Mouse (Mus musculus) hindbrain, embryonic 11.5 days (tissue): Measurements from ENCODE around the gene Fbxo24. TPM values are rescaled to one million over a fixed set of nuclear protein-coding genes. Genes with fewer than 3 reads are reported as not detected.

Experiments used
- ATAC-seq: fragments of 200-750 bp; cut with Nextera tagmentation; 2 replicates; pipeline ENCODE4 v1.8.0; 2017; ENCODE audit warnings: mild to moderate bottlenecking, moderate TSS enrichment, moderate library complexity; ENCODE audit not compliant: low FRiP score
- DNase-seq: peaks from one replicate; pipeline ENCODE4 v3.0.0-alpha.2; 2015; ENCODE audit warnings: low spot score
- H3K27ac ChIP-seq: fragments of 300-500 bp; sonication (generic); 2 replicates; pipeline ENCODE4 v1.5.1; 2014; ENCODE audit warnings: mild to moderate bottlenecking, low read depth, low read length
- H3K27me3 ChIP-seq: fragments of 300-500 bp; sonication (generic); 2 replicates; pipeline ENCODE4 v1.6.1; 2014; ENCODE audit warnings: mild to moderate bottlenecking, low read length, moderate library complexity, mixed read lengths; ENCODE audit not compliant: control insufficient read depth, insufficient read depth
- H3K36me3 ChIP-seq: fragments of 300-500 bp; sonication (generic); 2 replicates; pipeline ENCODE4 v1.6.1; 2014; ENCODE audit warnings: mild to moderate bottlenecking, low read length, moderate library complexity, mixed read lengths; ENCODE audit not compliant: control insufficient read depth, insufficient read depth
- H3K4me1 ChIP-seq: fragments of 300-500 bp; sonication (generic); replicated peaks from 2 replicates; pipeline ENCODE4 v1.6.1; 2014; ENCODE audit warnings: low read length, mixed read lengths; ENCODE audit not compliant: control insufficient read depth, insufficient read depth
- H3K4me2 ChIP-seq: fragments of 300-500 bp; sonication (generic); replicated peaks from 2 replicates; pipeline ENCODE4 v1.6.1; 2014; ENCODE audit warnings: mild to moderate bottlenecking, low read depth, low read length
- H3K4me3 ChIP-seq: fragments of 300-500 bp; sonication (generic); 2 replicates; pipeline ENCODE4 v1.5.1; 2014; ENCODE audit warnings: low read depth, low read length
- H3K9ac ChIP-seq: fragments of 300-500 bp; sonication (generic); 2 replicates; pipeline ENCODE4 v1.6.1; 2014; ENCODE audit warnings: low read depth, low read length
- H3K9me3 ChIP-seq: fragments of 300-500 bp; sonication (generic); 2 replicates; pipeline ENCODE4 v1.6.1; 2016; ENCODE audit warnings: low read length; ENCODE audit not compliant: control insufficient read depth
- WGBS: fragments of 180-500 bp; shearing (Covaris S2); extraction: QIAGEN DNeasy Blood & Tissue Kit; methylation state at CpG from one replicate; pipeline ENCODE4 v1.1.7; 2014; 5-methylcytosine and 5-hydroxymethylcytosine counted together
- polyA plus RNA-seq: library from polyadenylated mRNA; unstranded; fragments of >200 nt; fragmentation: Nextera tagmentation; extraction: Ambion mirVana; gene quantifications from 2 replicates; pipeline ENCODE4 v1.2.1, GENCODE M21; 2014

The Fbxo24 gene
- polyA plus RNA-seq, 1 experiment from 2014 or later = 0.15 TPM

GRCm38 (mm10) chr5:137595921-137596320 lies 32.9 kb downstream of the Fbxo24 start:
- H3K4me2 ChIP-seq = no peak overlapping the region
- no peaks in the 10 kb centered on the region for H3K36me3 ChIP-seq
- H3K9ac ChIP-seq = no peak overlapping the region
- no peak overlapping the region for H3K4me3 ChIP-seq
- H3K4me1 ChIP-seq = no peaks in the 10 kb centered on the region
- no peak for DNase-seq
- no peak for ATAC-seq
- no peaks in the 10 kb centered on the region for H3K9me3 ChIP-seq
- no peaks in the 10 kb centered on the region for H3K27me3 ChIP-seq
- WGBS = 78% methylated on average over 7 of the region's 7 CpGs
- no peak overlapping the region for H3K27ac ChIP-seq

GRCm38 (mm10) chr5:137590507-137590906 lies 38.3 kb downstream of the Fbxo24 start:
- no peak overlapping the region for H3K4me2 ChIP-seq
- 79% methylated on average over 5 of the region's 5 CpGs for WGBS
- no peak for DNase-seq

DNA sequence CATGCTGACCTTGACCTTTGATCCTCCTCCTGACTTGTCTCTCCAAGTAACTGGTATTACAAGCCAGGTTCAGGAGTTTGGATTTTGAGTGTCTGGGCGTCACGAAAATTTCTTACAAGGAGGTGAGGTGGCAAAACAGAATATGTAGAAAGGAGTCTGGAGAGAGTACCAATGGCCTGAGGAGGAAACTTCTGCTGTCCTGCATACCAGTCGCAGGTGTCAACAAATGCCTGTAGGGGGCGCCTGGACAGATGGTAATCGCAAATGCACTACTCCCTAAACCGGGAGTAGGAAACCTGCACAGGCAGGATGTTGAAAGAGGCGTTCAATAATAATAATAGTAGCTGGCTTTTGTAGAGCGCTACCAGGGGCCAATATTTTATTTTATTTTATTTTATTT lies 43.8 kb downstream of the Fbxo24 start:
- no peaks in the 10 kb centered on the region for H3K36me3 ChIP-seq
- no peak overlapping the region for H3K27ac ChIP-seq
- H3K9me3 ChIP-seq = peaks cover 3% of the 10 kb centered on the region; the same call in 1 of the 2 replicates
- no peak overlapping the region for H3K4me3 ChIP-seq
- H3K9ac ChIP-seq = no peak overlapping the region
- WGBS = 35% methylated on average over 8 of the region's 8 CpGs
- no peaks in the 10 kb centered on the region for H3K4me1 ChIP-seq
- no peak overlapping the region for H3K4me2 ChIP-seq
- ATAC-seq = no peak
- H3K27me3 ChIP-seq = no peaks in the 10 kb centered on the region
- peak; percentile 73 for DNase-seq

More at GRCm38 (mm10) chr5:137590507-137590906, 38.3 kb downstream of the Fbxo24 start:
- Histone ChIP-seq H3K27ac (no peak overlapping the region), H3K4me1 (no peaks in the 10 kb centered on the region), H3K27me3 (no peaks in the 10 kb centered on the region), H3K9ac (no peak overlapping the region), H3K4me3 (no peak overlapping the region), H3K36me3 (no peaks in the 10 kb centered on the region), H3K9me3 (peaks cover 3% of the 10 kb centered on the region; the same call in 1 of the 2 replicates)
- no peak for ATAC-seq

GRCm38 (mm10) chr5:137583670-137584169 lies 45.1 kb downstream of the Fbxo24 start:
- Histone ChIP-seq H3K4me3 (peak overlapping the region; percentile 27; the same call in 1 of the 2 replicates), H3K4me2 (peak overlapping the region; percentile 41), H3K27ac (no peak overlapping the region), H3K36me3 (no peaks in the 10 kb centered on the region), H3K9ac (peak overlapping the region; percentile 21; the same call in 1 of the 2 replicates), H3K27me3 (no peaks in the 10 kb centered on the region), H3K4me1 (no peaks in the 10 kb centered on the region), H3K9me3 (peaks cover 3% of the 10 kb centered on the region; the same call in 1 of the 2 replicates)
- peak; percentile 71 for ATAC-seq
- 13% methylated on average over 27 of the region's 27 CpGs for WGBS
- DNase-seq = peak; percentile 73

- WGBS = 31% methylated on average over 8 of the region's 8 CpGs
- Histone ChIP-seq H3K27me3 (no peaks in the 10 kb centered on the region), H3K9ac (no peak overlapping the region), H3K27ac (no peak overlapping the region), H3K4me2 (no peak overlapping the region), H3K36me3 (no peaks in the 10 kb centered on the region), H3K9me3 (peaks cover 2% of the 10 kb centered on the region; the same call in 1 of the 2 replicates), H3K4me3 (no peak overlapping the region), H3K4me1 (no peaks in the 10 kb centered on the region)
- ATAC-seq (no peak), DNase-seq (no peak)
Observed at GRCm38 (mm10) chr5:137582702-137583101, 46.1 kb downstream of the Fbxo24 start.

GRCm38 (mm10) chr5:137580246-137580645 lies 48.6 kb downstream of the Fbxo24 start:
- Histone ChIP-seq H3K4me1 (no peaks in the 10 kb centered on the region), H3K36me3 (no peaks in the 10 kb centered on the region), H3K4me3 (no peak overlapping the region), H3K9ac (no peak overlapping the region), H3K9me3 (no peaks in the 10 kb centered on the region), H3K27ac (no peak overlapping the region), H3K27me3 (no peaks in the 10 kb centered on the region), H3K4me2 (no peak overlapping the region)
- 86% methylated on average over 6 of the region's 6 CpGs for WGBS
- DNase-seq (no peak), ATAC-seq (no peak)

GRCm38 (mm10) chr5:137574470-137574901 lies 54.3 kb downstream of the Fbxo24 start:
- 8% methylated on average over 27 of the region's 27 CpGs for WGBS
- DNase-seq (peak; percentile 56), ATAC-seq (no peak)

DNA sequence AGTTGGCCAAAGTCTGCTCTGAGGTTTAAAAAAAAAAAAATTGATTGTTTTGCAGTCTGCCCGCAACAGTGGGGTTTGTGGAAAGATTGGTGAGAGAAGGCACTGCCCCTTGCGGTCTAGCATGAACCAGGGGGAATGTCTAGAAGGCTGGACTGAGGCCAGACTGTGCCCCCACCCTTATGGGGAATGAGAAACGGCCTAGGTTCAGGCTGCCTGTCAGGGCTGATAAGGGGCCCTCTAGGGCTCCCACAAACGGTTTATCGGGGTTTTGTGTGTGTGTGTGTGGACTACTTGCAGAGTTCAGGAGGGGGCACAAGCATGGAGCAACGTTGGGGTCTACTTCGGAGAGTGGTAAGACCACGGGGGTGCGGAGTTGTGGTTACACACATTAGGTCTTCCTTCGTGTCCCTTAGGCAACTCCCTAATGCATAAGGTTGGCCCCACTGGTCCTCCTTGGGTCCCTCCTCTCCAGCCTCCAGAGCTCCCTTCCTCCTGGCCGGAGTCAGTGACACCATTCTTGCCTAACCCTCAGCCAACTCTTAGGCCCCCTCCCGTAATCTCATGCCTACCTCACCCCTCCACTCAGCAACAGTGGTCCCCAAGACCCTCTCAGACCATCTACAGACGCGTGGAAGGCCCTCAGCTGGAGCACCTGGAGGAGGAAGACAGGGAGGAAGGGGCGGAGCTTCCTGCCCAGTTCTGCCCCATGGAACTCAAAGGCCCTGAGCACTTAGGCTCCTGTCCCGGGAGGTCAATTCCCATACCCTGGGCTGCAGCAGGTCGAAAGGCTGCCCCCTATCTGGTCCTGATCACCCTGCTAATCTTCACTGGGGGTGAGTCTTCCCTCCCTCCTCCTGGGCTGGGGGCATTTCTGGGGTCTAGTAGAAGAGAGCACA lies 57.9 kb downstream of the Fbxo24 start:
- DNase-seq (no peak), ATAC-seq (no peak)
- H3K27me3 ChIP-seq = peaks cover 4% of the 10 kb centered on the region; the same call in 1 of the 2 replicates
- no peak overlapping the region for H3K4me2 ChIP-seq
- no peaks in the 10 kb centered on the region for H3K9me3 ChIP-seq
- H3K4me1 ChIP-seq = no peaks in the 10 kb centered on the region; the same call in 1 of the 2 replicates
- H3K36me3 ChIP-seq = no peaks in the 10 kb centered on the region
- no peak overlapping the region for H3K9ac ChIP-seq
- 83% methylated on average over 17 of the region's 17 CpGs for WGBS
- no peak overlapping the region for H3K27ac ChIP-seq
- H3K4me3 ChIP-seq = no peak overlapping the region

More at GRCm38 (mm10) chr5:137574470-137574901, 54.3 kb downstream of the Fbxo24 start:
- Histone ChIP-seq H3K9me3 (no peaks in the 10 kb centered on the region), H3K27ac (no peak overlapping the region), H3K9ac (peak overlapping the region; percentile 58), H3K4me2 (peak overlapping the region; percentile 48), H3K4me1 (no peaks in the 10 kb centered on the region; the same call in 1 of the 2 replicates), H3K36me3 (no peaks in the 10 kb centered on the region), H3K27me3 (peaks cover 4% of the 10 kb centered on the region; the same call in 1 of the 2 replicates), H3K4me3 (peak overlapping the region; percentile 18)
